Mouse (Mus musculus) ES-E14 (cell line): ENCODE data around the gene Gimap1. TPM values are rescaled to one million over a fixed set of nuclear protein-coding genes. Genes with fewer than 3 reads are reported as not detected.

Experiments used
- DNase-seq: peaks from one replicate; pipeline ENCODE4 v3.0.0-alpha.2; 2013; ENCODE audit warnings: low read depth, low spot score
- H3K27ac ChIP-seq: 2 replicates; pipeline ENCODE4 v1.5.1; 2012; ENCODE audit warnings: low read depth, mild to moderate bottlenecking, low read length, moderate library complexity, mixed read lengths; ENCODE audit not compliant: poor library complexity, insufficient read depth, severe bottlenecking
- H3K36me3 ChIP-seq: 2 replicates; pipeline ENCODE4 v1.6.1; 2012; ENCODE audit warnings: mild to moderate bottlenecking, low read length, moderate library complexity, mixed read lengths; ENCODE audit not compliant: control insufficient read depth, poor library complexity, insufficient read depth, severe bottlenecking
- H3K4me1 ChIP-seq, 2 experiments: fragments of 150-350 bp in 1 of 2; sonication (generic) in 1 of 2; 2 replicates each; pipeline ENCODE4 v1.6.1; 2012; ENCODE audit warnings: low read length in 2 of 2, mild to moderate bottlenecking in 1 of 2, mixed read lengths in 1 of 2; ENCODE audit not compliant: control insufficient read depth in 2 of 2, insufficient read depth in 2 of 2, poor library complexity in 1 of 2
- H3K4me3 ChIP-seq, 2 experiments: fragments of 150-350 bp in 1 of 2; sonication (generic) in 1 of 2; 2 replicates each; pipeline ENCODE4 v1.5.1; 2012; ENCODE audit warnings: low read length in 2 of 2, low read depth in 1 of 2, mild to moderate bottlenecking in 1 of 2, mixed read lengths in 1 of 2; ENCODE audit not compliant: insufficient read depth in 1 of 2, poor library complexity in 1 of 2, severe bottlenecking in 1 of 2
- H3K9ac ChIP-seq: 2 replicates; pipeline ENCODE4 v1.6.1; 2012; ENCODE audit warnings: low read depth, mild to moderate bottlenecking, low read length, mixed read lengths; ENCODE audit not compliant: poor library complexity, insufficient read depth, severe bottlenecking
- H3K9me3 ChIP-seq: fragments of 150-350 bp; sonication (generic); 2 replicates; pipeline ENCODE4 v1.6.1; 2012; ENCODE audit warnings: low read depth, mild to moderate bottlenecking, low read length; ENCODE audit not compliant: control insufficient read depth, insufficient read depth
- CHD2 ChIP-seq: IDR thresholded peaks from 2 replicates; pipeline ENCODE4 v1.6.1; 2014; ENCODE audit warnings: mild to moderate bottlenecking, low read depth, low read length, inconsistent platforms
- HCFC1 ChIP-seq: IDR thresholded peaks from 2 replicates; pipeline ENCODE4 v1.6.1; 2012; ENCODE audit warnings: low read length, inconsistent platforms, borderline replicate concordance; ENCODE audit not compliant: insufficient read depth
- MAFK ChIP-seq: IDR thresholded peaks from 2 replicates; pipeline ENCODE4 v1.6.1; 2014; ENCODE audit warnings: mild to moderate bottlenecking, low read depth, low read length, inconsistent platforms; ENCODE audit not compliant: insufficient read depth
- ZC3H11A ChIP-seq: IDR thresholded peaks from 2 replicates; pipeline ENCODE4 v1.6.1; 2012; ENCODE audit warnings: low read depth, mild to moderate bottlenecking, inconsistent platforms, low read length, borderline replicate concordance
- ZNF384 ChIP-seq: IDR thresholded peaks from 2 replicates; pipeline ENCODE4 v1.6.1; 2012; ENCODE audit warnings: low read depth, low read length, inconsistent platforms
- in situ Hi-C, 2 experiments: fragments of 600-800 bp; cut with MboI; formaldehyde crosslinking; loops; one replicate each; pipeline ENCODE4 v1.15.1; 2025; ENCODE audit warnings: low sequenced_read_pairs in 2 of 2, inconsistent platforms in 1 of 2; ENCODE audit not compliant: unreplicated experiment in 2 of 2
- total RNA-seq: library from RNA; depleted of rRNA; stranded (reverse); fragments of 300-350 nt; gene quantifications from 2 replicates; pipeline ENCODE4 v1.2.3, GENCODE M21; 2012; rRNA removed

Gene Gimap1
- total RNA-seq = 0.58 TPM in 1 of 2 replicates, not detected in the other

GRCm38 (mm10) chr6:48738961-48739779, at the start of gene Gimap1:
Gene Gimap1, plus strand, starts transcription at chr6:48739054.
- H3K9ac ChIP-seq = no peak within 1 kb of the TSS
- no peak within 1 kb of the TSS for H3K27ac ChIP-seq
- H3K4me1 ChIP-seq = peaks cover 2 to 3% of the 10 kb centered on the region in 2 experiments; a peak in 1 of 4 replicates
- no peaks in the 10 kb centered on the region for H3K36me3 ChIP-seq
- no peak for TF ChIP-seq HCFC1
- TF ChIP-seq MAFK = no peak
- TF ChIP-seq ZC3H11A = no peak
- no peak for TF ChIP-seq ZNF384
- TF ChIP-seq CHD2 = no peak
- DNase-seq = no peak
- no peaks in the 10 kb centered on the region for H3K9me3 ChIP-seq
- H3K4me3 ChIP-seq = no peak within 1 kb of the TSS
- in situ Hi-C loops = no loop called here

- TF ChIP-seq ZC3H11A (no peak), MAFK (no peak), HCFC1 (no peak), ZNF384 (no peak), CHD2 (no peak)
Measured at GRCm38 (mm10) chr6:48689320-48689719, 49.5 kb upstream of the Gimap1 start.

GRCm38 (mm10) chr6:48692962-48693361, 45.9 kb upstream of the Gimap1 start:
- Histone ChIP-seq H3K36me3 (no peaks in the 10 kb centered on the region), H3K9me3 (no peaks in the 10 kb centered on the region), H3K4me3 (no peak overlapping the region), H3K27ac (no peak overlapping the region), H3K4me1 (no peaks in the 10 kb centered on the region), H3K9ac (no peak overlapping the region)
- no peak for TF ChIP-seq ZNF384
- TF ChIP-seq CHD2 = no peak
- TF ChIP-seq MAFK = no peak
- TF ChIP-seq HCFC1 = no peak
- DNase-seq = no peak
- in situ Hi-C loops = no loop called here

More at GRCm38 (mm10) chr6:48689320-48689719, 49.5 kb upstream of the Gimap1 start:
- H3K36me3 ChIP-seq = no peaks in the 10 kb centered on the region
- no peaks in the 10 kb centered on the region for H3K9me3 ChIP-seq
- H3K9ac ChIP-seq = no peak overlapping the region
- in situ Hi-C loops = no loop called here
- H3K27ac ChIP-seq = no peak overlapping the region
- H3K4me1 ChIP-seq = no peaks in the 10 kb centered on the region
- no peak for DNase-seq
- no peak overlapping the region for H3K4me3 ChIP-seq

GRCm38 (mm10) chr6:48696830-48697554, 41.9 kb upstream of the Gimap1 start:
- no peaks in the 10 kb centered on the region for H3K36me3 ChIP-seq
- in situ Hi-C loops = no loop called here
- H3K4me1 ChIP-seq = no peaks in the 10 kb centered on the region
- H3K9me3 ChIP-seq = no peaks in the 10 kb centered on the region
- TF ChIP-seq ZNF384 (no peak), HCFC1 (no peak), CHD2 (no peak), ZC3H11A (no peak), MAFK (no peak)
- H3K4me3 ChIP-seq = no peak overlapping the region
- H3K9ac ChIP-seq = no peak overlapping the region
- no peak overlapping the region for H3K27ac ChIP-seq
- no peak for DNase-seq
